Mouse (Mus musculus) hindbrain, embryonic 11.5 days (tissue): Measurements from ENCODE around the gene Vamp8. TPM values are rescaled to one million over a fixed set of nuclear protein-coding genes. Genes with fewer than 3 reads are reported as not detected.

Source experiments
- ATAC-seq: fragments of 200-750 bp; cut with Nextera tagmentation; 2 replicates; pipeline ENCODE4 v1.8.0; 2017; ENCODE audit warnings: mild to moderate bottlenecking, moderate TSS enrichment, moderate library complexity; ENCODE audit not compliant: low FRiP score
- DNase-seq: peaks from one replicate; pipeline ENCODE4 v3.0.0-alpha.2; 2015; ENCODE audit warnings: low spot score
- H3K27ac ChIP-seq: fragments of 300-500 bp; sonication (generic); 2 replicates; pipeline ENCODE4 v1.5.1; 2014; ENCODE audit warnings: mild to moderate bottlenecking, low read depth, low read length
- H3K27me3 ChIP-seq: fragments of 300-500 bp; sonication (generic); 2 replicates; pipeline ENCODE4 v1.6.1; 2014; ENCODE audit warnings: mild to moderate bottlenecking, low read length, moderate library complexity, mixed read lengths; ENCODE audit not compliant: control insufficient read depth, insufficient read depth
- H3K36me3 ChIP-seq: fragments of 300-500 bp; sonication (generic); 2 replicates; pipeline ENCODE4 v1.6.1; 2014; ENCODE audit warnings: mild to moderate bottlenecking, low read length, moderate library complexity, mixed read lengths; ENCODE audit not compliant: control insufficient read depth, insufficient read depth
- H3K4me1 ChIP-seq: fragments of 300-500 bp; sonication (generic); replicated peaks from 2 replicates; pipeline ENCODE4 v1.6.1; 2014; ENCODE audit warnings: low read length, mixed read lengths; ENCODE audit not compliant: control insufficient read depth, insufficient read depth
- H3K4me2 ChIP-seq: fragments of 300-500 bp; sonication (generic); replicated peaks from 2 replicates; pipeline ENCODE4 v1.6.1; 2014; ENCODE audit warnings: mild to moderate bottlenecking, low read depth, low read length
- H3K4me3 ChIP-seq: fragments of 300-500 bp; sonication (generic); 2 replicates; pipeline ENCODE4 v1.5.1; 2014; ENCODE audit warnings: low read depth, low read length
- H3K9ac ChIP-seq: fragments of 300-500 bp; sonication (generic); 2 replicates; pipeline ENCODE4 v1.6.1; 2014; ENCODE audit warnings: low read depth, low read length
- H3K9me3 ChIP-seq: fragments of 300-500 bp; sonication (generic); 2 replicates; pipeline ENCODE4 v1.6.1; 2016; ENCODE audit warnings: low read length; ENCODE audit not compliant: control insufficient read depth
- WGBS: fragments of 180-500 bp; shearing (Covaris S2); extraction: QIAGEN DNeasy Blood & Tissue Kit; methylation state at CpG from one replicate; pipeline ENCODE4 v1.1.7; 2014; 5-methylcytosine and 5-hydroxymethylcytosine counted together
- polyA plus RNA-seq: library from polyadenylated mRNA; unstranded; fragments of >200 nt; fragmentation: Nextera tagmentation; extraction: Ambion mirVana; gene quantifications from 2 replicates; pipeline ENCODE4 v1.2.1, GENCODE M21; 2014

Gene Vamp8
- polyA plus RNA-seq, 1 experiment from 2014 or later = 35.2 TPM

- H3K36me3 ChIP-seq = no peaks in the 10 kb centered on the region
- H3K27me3 ChIP-seq = peaks cover 7% of the 10 kb centered on the region; the same call in 1 of the 2 replicates
- H3K4me3 ChIP-seq = peak overlapping the region; percentile 34
- H3K4me1 ChIP-seq = peaks cover 3% of the 10 kb centered on the region; the same call in 1 of the 2 replicates
- peak; percentile 21 for DNase-seq
- H3K9me3 ChIP-seq = no peaks in the 10 kb centered on the region
- no peak overlapping the region for H3K27ac ChIP-seq
- peak overlapping the region; percentile 49 for H3K4me2 ChIP-seq
- no peak; the same call in 1 of the 2 replicates for ATAC-seq
- WGBS = 16% methylated on average over 12 of the region's 12 CpGs
- peak overlapping the region; percentile 65; the same call in 1 of the 2 replicates for H3K9ac ChIP-seq
These were observed 455 bp upstream of the Vamp8 start for GRCm38 (mm10) chr6:72390795-72391521.

- Histone ChIP-seq H3K4me2 (peak overlapping the region; percentile 49), H3K9me3 (no peaks in the 10 kb centered on the region), H3K27ac (no peak overlapping the region), H3K4me1 (peaks cover 3% of the 10 kb centered on the region; the same call in 1 of the 2 replicates), H3K9ac (no peak overlapping the region; the same call in 1 of the 2 replicates), H3K4me3 (peak overlapping the region; percentile 34; the same call in 1 of the 2 replicates), H3K36me3 (no peaks in the 10 kb centered on the region), H3K27me3 (peaks cover 7% of the 10 kb centered on the region; the same call in 1 of the 2 replicates)
- ATAC-seq (peak; percentile 14; the same call in 1 of the 2 replicates), DNase-seq (no peak)
- 35% methylated on average over 13 of the region's 13 CpGs for WGBS
These were observed 997 bp downstream of the Vamp8 start for GRCm38 (mm10) chr6:72389471-72389940.

- ATAC-seq (no peak), DNase-seq (no peak)
- peaks cover 3% of the 10 kb centered on the region; the same call in 1 of the 2 replicates for H3K4me1 ChIP-seq
These were observed 1.6 kb downstream of the Vamp8 start for GRCm38 (mm10) chr6:72388791-72389329.

GRCm38 (mm10) chr6:72388266-72388665, 2.2 kb downstream of the Vamp8 start:
- Histone ChIP-seq H3K9me3 (no peaks in the 10 kb centered on the region), H3K4me1 (peaks cover 3% of the 10 kb centered on the region; the same call in 1 of the 2 replicates), H3K27ac (no peak overlapping the region), H3K4me2 (no peak overlapping the region), H3K27me3 (peaks cover 7% of the 10 kb centered on the region; the same call in 1 of the 2 replicates), H3K9ac (no peak overlapping the region), H3K36me3 (no peaks in the 10 kb centered on the region), H3K4me3 (no peak overlapping the region)
- DNase-seq (no peak), ATAC-seq (no peak)
- WGBS = 76% methylated on average over 10 of the region's 10 CpGs

More at GRCm38 (mm10) chr6:72388791-72389329, 1.6 kb downstream of the Vamp8 start:
- Histone ChIP-seq H3K36me3 (no peaks in the 10 kb centered on the region), H3K27ac (no peak overlapping the region), H3K4me2 (no peak overlapping the region), H3K4me3 (no peak overlapping the region), H3K9ac (no peak overlapping the region), H3K27me3 (peaks cover 7% of the 10 kb centered on the region; the same call in 1 of the 2 replicates), H3K9me3 (no peaks in the 10 kb centered on the region)
- WGBS = 91% methylated on average over 6 of the region's 6 CpGs

- H3K9ac ChIP-seq = no peak overlapping the region
- H3K9me3 ChIP-seq = no peaks in the 10 kb centered on the region
- H3K27ac ChIP-seq = no peak overlapping the region
- no peaks in the 10 kb centered on the region for H3K36me3 ChIP-seq
- H3K27me3 ChIP-seq = peaks cover 7% of the 10 kb centered on the region; the same call in 1 of the 2 replicates
- WGBS = 75% methylated on average over 3 of the region's 3 CpGs
- ATAC-seq (no peak), DNase-seq (no peak)
- no peak overlapping the region for H3K4me3 ChIP-seq
- H3K4me2 ChIP-seq = no peak overlapping the region
- peaks cover 3% of the 10 kb centered on the region; the same call in 1 of the 2 replicates for H3K4me1 ChIP-seq
These were observed 2.7 kb downstream of the Vamp8 start for GRCm38 (mm10) chr6:72387816-72388215.

- Histone ChIP-seq H3K9me3 (no peaks in the 10 kb centered on the region), H3K36me3 (no peaks in the 10 kb centered on the region), H3K4me1 (peaks cover 3% of the 10 kb centered on the region; the same call in 1 of the 2 replicates), H3K27ac (no peak overlapping the region), H3K4me2 (no peak overlapping the region), H3K27me3 (peaks cover 7% of the 10 kb centered on the region; the same call in 1 of the 2 replicates), H3K4me3 (no peak overlapping the region), H3K9ac (no peak overlapping the region)
- WGBS = 95% methylated on average over 2 of the region's 2 CpGs
- no peak for DNase-seq
- no peak for ATAC-seq
These were observed 3.9 kb downstream of the Vamp8 start for GRCm38 (mm10) chr6:72386561-72386960.

GRCm38 (mm10) chr6:72385258-72385657, 5.2 kb downstream of the Vamp8 start:
- no peak overlapping the region for H3K4me2 ChIP-seq
- 87% methylated on average over 4 of the region's 4 CpGs for WGBS

GRCm38 (mm10) chr6:72383952-72384351, 6.6 kb downstream of the Vamp8 start:
- Histone ChIP-seq H3K27ac (no peak overlapping the region), H3K9me3 (no peaks in the 10 kb centered on the region), H3K4me2 (no peak overlapping the region), H3K4me1 (0 out of 2 replicates have a peak, but pooled peaks cover 2% of the 10 kb centered on the region), H3K4me3 (no peak overlapping the region), H3K36me3 (no peaks in the 10 kb centered on the region), H3K27me3 (peaks cover 17% of the 10 kb centered on the region), H3K9ac (no peak overlapping the region)
- no peak for ATAC-seq
- WGBS = 95% methylated on average over 7 of the region's 7 CpGs
- DNase-seq = no peak

More at GRCm38 (mm10) chr6:72385258-72385657, 5.2 kb downstream of the Vamp8 start:
- Histone ChIP-seq H3K27ac (no peak overlapping the region), H3K36me3 (no peaks in the 10 kb centered on the region), H3K4me1 (peaks cover under 1% of the 10 kb centered on the region; the same call in 1 of the 2 replicates), H3K27me3 (peaks cover 5% of the 10 kb centered on the region), H3K9ac (no peak overlapping the region), H3K4me3 (no peak overlapping the region), H3K9me3 (no peaks in the 10 kb centered on the region)
- ATAC-seq (no peak), DNase-seq (no peak)
